Mouse (Mus musculus): Measurements from ENCODE around the gene Idh2. TPM values are rescaled to one million over a fixed set of nuclear protein-coding genes. Genes with fewer than 3 reads are reported as not detected.

The Idh2 gene
- total and polyA plus RNA-seq, 3 experiments: 121 to 268 (median 181) TPM

- Histone ChIP-seq H3K27me3 (ENCODE audit: control insufficient read depth in 1 of 2, insufficient read depth in 2 of 2, low read length in 2 of 2) (no peaks in the 10 kb centered on the region), H3K27ac (ENCODE audit: control insufficient read depth, low read depth, low read length) (no peak overlapping the region), H3K36me3 (ENCODE audit: control insufficient read depth in 1 of 2, insufficient read depth in 2 of 2, low read length in 2 of 2) (peaks cover 0 to 3% of the 10 kb centered on the region in 2 experiments; a peak in 1 of 4 replicates), H3K4me3 (ENCODE audit: control insufficient read depth in 1 of 2, insufficient read depth in 1 of 2, low read depth in 2 of 2, low read length in 2 of 2) (no peak overlapping the region), H3K9me3 (replicated peaks; ENCODE audit: insufficient read depth, low read length) (no peaks in the 10 kb centered on the region), H3K4me1 (ENCODE audit: control insufficient read depth in 1 of 2, insufficient read depth in 2 of 2, low read length in 2 of 2) (no peaks in the 10 kb centered on the region), H3K9ac (ENCODE audit: control insufficient read depth, low read depth, low read length, poor library complexity, severe bottlenecking) (no peak overlapping the region), H3K79me2 (ENCODE audit: control insufficient read depth, insufficient read depth, low read length, poor library complexity) (no peaks in the 10 kb centered on the region)
- TF ChIP-seq SIN3A (IDR thresholded peaks at IDR 0.05; ENCODE audit: low read length) (no peak), UBTF (IDR thresholded peaks at IDR 0.05; ENCODE audit: borderline replicate concordance, insufficient read depth, low read depth, low read length) (no peak), CTCF (IDR thresholded peaks at IDR 0.05 in 2 of 3, conservative IDR thresholded peaks at IDR 0.05 in 1 of 3; ENCODE audit: control insufficient read depth in 1 of 3, insufficient read depth in 1 of 3, low read depth in 2 of 3, low read length in 3 of 3, poor library complexity in 1 of 3, severe bottlenecking in 1 of 3) (no peak), MAX (IDR thresholded peaks at IDR 0.05; ENCODE audit: low read length) (no peak), MYC (IDR thresholded peaks at IDR 0.05; ENCODE audit: low read depth, low read length) (no peak), E2F4 (IDR thresholded peaks at IDR 0.05; ENCODE audit: borderline replicate concordance, low read depth, low read length) (no peak), ELF1 (IDR thresholded peaks at IDR 0.05; ENCODE audit: low read depth, low read length) (no peak), KAT2A (conservative IDR thresholded peaks at IDR 0.05; ENCODE audit: low read depth, low read length) (no peak), POLR2AphosphoS5 (IDR thresholded peaks at IDR 0.05; ENCODE audit: borderline replicate concordance, low read depth, low read length) (no peak)
- DNase-seq (ENCODE audit: low read depth, low spot score): no peak
Observed at GRCm38 (mm10) chr7:80094481-80094880, 20.7 kb downstream of the Idh2 start.

GRCm38 (mm10) chr7:80092351-80093046, 22.7 kb downstream of the Idh2 start:
- DNase-seq (ENCODE audit: low read depth, low spot score): peak; percentile 51
- no peaks in the 10 kb centered on the region; a peak in 1 of 4 replicates for H3K36me3 ChIP-seq (ENCODE audit: control insufficient read depth in 1 of 2, insufficient read depth in 2 of 2, low read length in 2 of 2)
- TF ChIP-seq MAFK (IDR thresholded peaks at IDR 0.05; ENCODE audit: borderline replicate concordance, low read depth, low read length) (no peak), MAX (IDR thresholded peaks at IDR 0.05; ENCODE audit: low read length) (no peak), GABPA (IDR thresholded peaks at IDR 0.05; ENCODE audit: low read depth, low read length) (no peak), TBP (IDR thresholded peaks at IDR 0.05; ENCODE audit: low read depth, low read length) (no peak), USF2 (IDR thresholded peaks at IDR 0.05; ENCODE audit: borderline replicate concordance in 1 of 2, insufficient read depth in 1 of 2, low read depth in 1 of 2, low read length in 2 of 2) (no peak)
- no peaks in the 10 kb centered on the region for H3K4me1 ChIP-seq (ENCODE audit: control insufficient read depth in 1 of 2, insufficient read depth in 2 of 2, low read length in 2 of 2)
- no peaks in the 10 kb centered on the region for H3K27me3 ChIP-seq (ENCODE audit: control insufficient read depth in 1 of 2, insufficient read depth in 2 of 2, low read length in 2 of 2)
- no peaks in the 10 kb centered on the region for H3K79me2 ChIP-seq (ENCODE audit: control insufficient read depth, insufficient read depth, low read length, poor library complexity)
- no peak overlapping the region for H3K4me3 ChIP-seq (ENCODE audit: control insufficient read depth in 1 of 2, insufficient read depth in 1 of 2, low read depth in 2 of 2, low read length in 2 of 2)
- no peak overlapping the region for H3K27ac ChIP-seq (ENCODE audit: control insufficient read depth, low read depth, low read length)
- no peaks in the 10 kb centered on the region for H3K9me3 ChIP-seq (replicated peaks; ENCODE audit: insufficient read depth, low read length)
- no peak overlapping the region for H3K9ac ChIP-seq (ENCODE audit: control insufficient read depth, low read depth, low read length, poor library complexity, severe bottlenecking)

GRCm38 (mm10) chr7:80091866-80092210, 23.4 kb downstream of the Idh2 start:
- H3K79me2 ChIP-seq (ENCODE audit: control insufficient read depth, insufficient read depth, low read length, poor library complexity): no peaks in the 10 kb centered on the region
- no peak overlapping the region for H3K27ac ChIP-seq (ENCODE audit: control insufficient read depth, low read depth, low read length)
- no peaks in the 10 kb centered on the region for H3K9me3 ChIP-seq (replicated peaks; ENCODE audit: insufficient read depth, low read length)
- no peaks in the 10 kb centered on the region; a peak in 1 of 4 replicates for H3K36me3 ChIP-seq (ENCODE audit: control insufficient read depth in 1 of 2, insufficient read depth in 2 of 2, low read length in 2 of 2)
- no peaks in the 10 kb centered on the region for H3K4me1 ChIP-seq (ENCODE audit: control insufficient read depth in 1 of 2, insufficient read depth in 2 of 2, low read length in 2 of 2)
- H3K9ac ChIP-seq (ENCODE audit: control insufficient read depth, low read depth, low read length, poor library complexity, severe bottlenecking): no peak overlapping the region
- no peak for TF ChIP-seq MYC (IDR thresholded peaks at IDR 0.05; ENCODE audit: low read depth, low read length)
- TF ChIP-seq HCFC1 (IDR thresholded peaks at IDR 0.05; ENCODE audit: low read depth, low read length): no peak
- TF ChIP-seq MAX (IDR thresholded peaks at IDR 0.05; ENCODE audit: low read length): no peak
- no peak for DNase-seq (ENCODE audit: low read depth, low spot score)
- no peaks in the 10 kb centered on the region for H3K27me3 ChIP-seq (ENCODE audit: control insufficient read depth in 1 of 2, insufficient read depth in 2 of 2, low read length in 2 of 2)
- H3K4me3 ChIP-seq (ENCODE audit: control insufficient read depth in 1 of 2, insufficient read depth in 1 of 2, low read depth in 2 of 2, low read length in 2 of 2): no peak overlapping the region
